Mouse (Mus musculus) adrenal gland, adult (tissue): ENCODE results near the gene Tmem132a.

Experiments used
- DNase-seq, 2 experiments: peaks; one replicate each; pipeline ENCODE4 v3.0.0; 2022 to 2023; ENCODE audit warnings: low spot score in 1 of 2; ENCODE audit not compliant: inconsistent age in 2 of 2

The Tmem132a gene

DNA sequence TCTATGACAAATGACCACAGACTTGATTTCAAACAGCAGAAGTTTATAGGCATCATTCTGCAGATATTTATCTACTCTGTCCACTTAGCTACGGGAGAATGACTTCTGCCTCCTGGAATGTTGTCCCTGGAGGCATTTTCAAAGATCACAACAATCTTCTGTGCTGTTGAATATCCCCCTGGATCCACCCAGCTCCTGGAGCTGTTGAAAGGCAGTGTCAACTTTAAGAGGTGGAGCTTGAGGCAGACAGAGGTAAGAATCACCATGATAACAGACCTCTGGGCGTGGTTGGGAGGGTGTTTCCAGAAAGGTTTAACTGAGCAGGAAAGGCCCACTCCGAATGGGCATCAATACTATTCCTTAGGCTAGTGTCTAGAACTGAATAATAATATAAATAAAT, 34.1 kb downstream of the Tmem132a start:
- DNase-seq, result no peak

DNA sequence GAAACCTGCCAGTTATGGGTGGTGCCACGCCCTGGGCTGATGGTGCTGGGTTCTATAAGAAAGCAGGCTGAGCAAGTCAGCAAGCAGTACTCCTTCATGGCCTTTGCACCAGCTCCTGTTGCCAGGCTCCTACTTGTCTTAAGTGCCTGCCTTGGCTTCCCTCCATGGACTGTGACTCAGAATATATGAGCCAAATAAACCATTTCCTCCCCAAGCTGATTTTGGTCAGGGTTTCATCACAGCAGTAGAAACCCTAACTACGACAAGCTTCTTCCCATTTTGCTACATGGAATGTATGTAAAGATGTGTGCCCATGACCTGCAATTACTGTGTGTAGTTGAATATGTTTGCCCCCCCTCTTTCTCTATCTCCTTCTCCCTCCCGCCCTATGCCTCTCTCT, 36.1 kb downstream of the Tmem132a start:
- no peak for DNase-seq

DNA sequence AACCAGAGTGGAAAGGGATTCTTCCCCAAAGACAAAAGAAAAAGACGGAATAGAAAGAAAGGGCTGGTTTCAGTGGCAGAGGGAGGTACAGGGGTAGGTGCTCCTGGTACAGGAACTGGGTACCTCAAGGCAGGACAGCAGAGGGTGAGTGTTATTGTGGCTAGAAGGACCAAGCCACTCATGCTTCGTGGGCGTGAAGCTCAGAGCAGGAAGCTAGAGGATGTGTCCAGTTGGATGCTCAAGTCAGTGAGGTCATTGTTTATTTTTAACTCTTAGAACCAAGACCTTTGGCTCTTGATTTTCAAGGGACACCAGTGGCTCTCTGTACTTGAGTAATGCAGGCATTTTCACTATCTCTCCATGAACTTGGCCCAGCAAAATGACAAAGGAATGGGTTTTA, 37.7 kb downstream of the Tmem132a start:
- DNase-seq, result no peak

DNA sequence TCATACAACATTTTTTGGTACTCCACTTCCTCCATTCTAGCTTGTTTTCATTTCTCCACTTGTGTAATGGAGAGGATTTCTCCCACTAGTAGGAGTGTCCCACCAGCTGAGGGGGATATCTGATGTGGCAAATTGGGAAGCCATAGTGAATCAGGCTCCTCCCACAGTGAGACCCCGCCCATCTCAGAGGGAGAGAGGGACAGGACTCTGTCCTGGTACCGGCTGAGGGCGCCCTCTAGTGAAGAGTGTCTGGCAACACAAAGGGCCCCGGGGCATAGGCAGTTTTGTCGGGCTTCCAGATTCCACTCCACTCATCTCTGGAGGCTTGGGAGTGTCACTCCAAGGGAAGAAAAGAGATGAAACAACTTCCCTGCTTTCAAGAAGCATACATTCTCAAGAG, 38.3 kb downstream of the Tmem132a start:
- DNase-seq, result peak; percentile 65 to 87

DNA sequence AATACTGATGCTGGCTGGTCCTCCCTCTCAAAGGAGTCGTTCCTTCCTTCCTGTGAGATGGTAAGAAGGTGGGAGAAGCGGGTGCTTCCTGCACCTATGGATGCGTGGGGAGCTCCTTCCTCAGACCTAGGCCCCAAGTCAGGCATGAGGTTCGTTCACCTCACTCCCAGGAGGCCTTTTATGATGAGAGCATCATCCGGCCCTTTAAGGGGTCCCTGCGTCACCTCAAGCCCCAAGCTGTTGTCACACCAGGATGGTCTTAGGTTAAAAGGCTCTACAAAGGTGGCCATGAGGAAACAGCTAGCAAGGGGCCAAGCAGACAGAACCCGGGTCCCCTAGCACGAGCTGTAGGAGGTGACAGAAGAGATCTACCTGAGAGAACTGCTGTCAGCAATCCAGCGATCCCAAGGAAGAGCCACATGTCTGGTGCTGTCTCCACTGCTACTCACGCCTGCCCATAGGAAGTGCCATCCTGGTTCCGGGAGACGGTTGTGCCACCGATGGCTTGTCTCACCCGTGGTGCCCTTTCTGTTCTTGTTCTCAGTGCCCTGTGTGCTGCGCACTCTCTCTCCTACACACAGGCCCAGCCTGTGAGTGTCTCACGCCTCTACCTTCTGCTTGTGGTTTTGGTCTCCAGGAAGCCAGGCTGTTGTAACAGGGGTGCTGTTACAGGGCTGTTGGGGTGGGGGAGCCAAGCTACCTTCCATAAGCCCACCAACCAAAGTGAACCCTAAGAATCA, 40.1 kb downstream of the Tmem132a start, which contains the start of gene Cd6:
TSS of gene Cd6 (minus strand) at position 623 of the 740 bp plus-strand sequence.
- no peak for DNase-seq

DNA sequence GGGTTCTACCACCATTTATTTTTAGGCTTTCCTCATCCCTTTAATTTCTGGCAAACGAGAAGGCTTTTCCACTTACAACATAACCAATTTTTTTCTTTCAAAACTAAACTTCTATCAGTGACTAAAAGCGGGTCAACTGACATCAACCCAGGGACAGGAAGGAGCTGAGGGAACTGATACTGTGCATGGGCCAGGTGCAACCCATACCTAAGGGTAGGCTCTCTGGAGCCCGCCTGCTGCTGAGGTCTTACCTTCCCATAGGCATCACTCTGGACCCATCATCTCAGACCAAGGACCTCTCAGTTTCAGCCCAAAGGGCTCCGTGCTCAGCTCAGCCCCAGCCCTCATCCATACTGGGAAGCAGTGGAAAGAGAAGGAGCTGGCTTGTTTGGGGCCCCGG, 41.4 kb downstream of the Tmem132a start:
- no peak for DNase-seq

DNA sequence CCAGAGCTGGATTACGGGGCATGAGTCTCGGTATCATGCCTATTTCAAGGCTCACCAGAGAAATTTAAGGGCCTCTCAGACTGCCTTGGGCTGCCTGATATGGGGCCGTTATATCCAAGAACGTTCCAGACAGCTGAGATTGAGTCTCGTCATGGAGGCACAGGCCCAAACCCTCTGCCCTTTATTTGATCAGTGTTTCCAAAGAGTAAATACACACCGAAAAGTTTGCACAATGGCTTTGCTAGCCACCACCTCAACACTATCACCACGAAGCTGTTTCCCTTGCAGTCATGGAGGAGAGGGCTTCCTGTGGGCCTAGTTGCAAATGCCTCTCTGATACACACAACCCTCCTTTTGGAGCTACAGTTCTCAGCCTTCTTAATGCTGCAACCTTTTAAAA, 45.7 kb downstream of the Tmem132a start:
- no peak for DNase-seq

DNA sequence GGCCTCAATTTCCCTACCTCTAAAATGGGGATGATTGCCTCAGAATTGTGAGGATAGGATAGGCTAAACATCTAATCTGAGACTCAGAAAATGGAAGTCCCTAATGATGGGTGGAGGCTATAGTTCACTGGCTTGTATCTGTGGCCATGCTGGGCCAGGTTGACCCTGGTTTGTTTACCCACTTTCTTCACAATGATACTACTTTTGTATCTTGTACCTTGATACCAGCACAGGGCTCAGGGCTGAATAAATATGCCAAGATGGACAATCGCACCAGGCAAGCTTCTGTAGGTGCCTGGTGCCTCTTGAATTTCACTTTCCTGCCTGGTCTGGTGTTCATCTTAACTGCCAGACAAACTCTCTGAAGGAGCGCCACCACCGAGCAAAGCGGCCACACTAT, 47.2 kb downstream of the Tmem132a start:
- no peak for DNase-seq

DNA sequence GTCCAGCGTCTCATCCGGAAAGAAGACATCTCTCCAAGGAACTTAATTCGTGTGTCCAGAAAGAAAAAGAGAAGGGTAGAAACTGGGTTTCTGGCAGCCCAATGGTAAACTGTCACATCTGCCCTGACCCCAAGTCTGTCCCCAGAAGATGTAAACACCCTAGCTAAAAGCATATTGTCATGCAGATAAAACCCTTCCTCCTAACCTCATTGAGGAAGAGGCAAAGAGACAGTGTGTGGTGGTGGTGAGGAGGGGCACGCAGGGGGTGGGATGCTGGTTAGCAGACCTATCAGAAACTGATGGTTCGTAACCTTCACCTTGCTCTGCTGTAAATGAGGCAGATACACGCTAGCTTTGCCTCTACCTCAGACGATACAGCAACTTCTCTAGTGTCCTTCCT, 48.4 kb downstream of the Tmem132a start:
- no peak for DNase-seq

DNA sequence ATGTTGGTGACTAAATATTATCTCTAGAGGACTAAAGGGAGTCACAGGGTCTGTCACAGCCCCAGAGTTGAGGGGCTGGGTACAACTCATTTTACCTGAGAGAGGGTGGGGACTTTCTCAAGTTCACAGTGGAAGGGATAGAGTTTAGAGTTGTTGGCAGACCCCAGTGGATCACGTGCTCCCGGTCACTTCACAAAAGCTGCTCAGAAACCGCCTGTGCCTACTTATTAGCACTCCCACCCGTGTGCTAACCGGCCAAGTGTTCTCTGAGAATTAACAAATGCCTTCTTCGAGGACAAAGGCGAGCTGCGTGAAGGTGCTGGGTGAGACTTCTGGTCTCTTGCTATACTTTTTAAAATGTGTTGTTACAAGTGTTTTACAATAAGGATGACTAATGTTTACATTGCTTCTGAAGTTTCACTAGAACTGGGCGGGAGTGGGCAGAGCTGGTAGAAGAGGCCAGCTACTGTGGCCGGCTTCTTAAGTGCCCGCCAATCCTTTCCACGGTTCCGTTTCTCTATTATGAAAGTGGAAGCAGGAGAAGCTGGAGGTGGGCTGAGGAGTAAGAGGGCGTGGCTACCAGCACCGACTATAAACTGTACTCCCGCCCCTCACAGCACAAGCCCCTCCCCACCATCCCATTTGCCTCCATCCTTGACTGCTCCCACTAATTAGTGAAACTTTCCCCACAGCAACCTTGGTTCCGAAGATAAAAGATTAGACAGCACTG, 51.4 kb downstream of the Tmem132a start:
- DNase-seq, result no peak

DNA sequence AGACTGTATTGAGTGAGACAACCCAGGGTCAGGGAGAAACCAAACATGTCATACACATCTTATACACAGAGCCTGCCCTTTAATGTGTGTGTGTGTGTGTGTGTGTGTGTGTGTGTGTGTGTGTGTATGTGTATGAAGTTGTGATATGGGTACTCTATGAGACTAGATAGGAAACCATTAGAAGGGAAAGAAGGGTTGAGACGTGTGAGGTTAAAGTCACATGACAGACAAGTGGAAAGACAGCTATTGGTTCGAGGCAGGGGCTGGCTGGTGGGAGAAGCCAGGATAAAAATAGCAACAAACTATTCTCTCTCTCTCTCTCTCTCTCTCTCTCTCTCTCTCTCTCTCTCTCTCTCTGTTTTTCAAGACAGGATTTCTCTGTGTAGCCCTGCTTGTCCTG, 53.3 kb downstream of the Tmem132a start:
- no peak for DNase-seq

DNA sequence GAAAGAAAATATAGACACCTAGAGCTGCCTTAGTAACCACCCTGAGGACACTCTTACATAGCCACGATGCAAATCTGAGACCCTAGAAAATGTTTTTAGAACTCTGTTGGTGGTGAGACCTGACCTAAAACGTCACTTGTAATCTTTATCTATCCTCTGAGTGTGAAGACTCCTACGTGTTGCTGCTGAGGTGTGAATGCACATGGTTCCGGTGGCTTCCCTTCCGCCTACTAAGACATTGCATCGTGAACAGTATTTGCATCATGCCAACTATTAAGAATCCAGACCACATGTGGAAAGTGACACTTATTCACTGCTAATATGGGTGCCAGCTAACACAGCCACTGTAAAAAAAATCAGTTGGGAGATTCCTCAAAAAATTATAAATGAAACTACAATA, 53.9 kb downstream of the Tmem132a start:
- no peak for DNase-seq

DNA sequence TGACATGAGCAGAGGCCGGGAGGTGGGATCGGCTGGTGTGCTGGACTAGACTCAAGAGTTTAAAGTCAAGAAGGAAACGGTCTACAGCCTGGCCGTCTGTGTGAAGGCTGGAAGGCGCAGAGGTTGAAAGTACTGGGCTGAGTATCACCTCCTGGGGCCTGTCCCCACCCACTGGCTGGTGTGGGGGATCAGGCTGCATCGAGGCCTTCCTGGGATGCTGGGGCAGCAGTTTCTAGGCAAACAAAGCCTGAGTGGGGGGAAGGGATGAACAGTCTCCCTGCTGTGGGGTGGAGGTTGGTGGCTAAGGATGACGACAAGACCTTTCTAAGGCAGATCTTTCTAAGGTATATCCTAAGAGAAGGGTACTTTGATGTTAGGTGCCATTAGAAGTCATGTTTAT, 55.8 kb downstream of the Tmem132a start:
- no peak for DNase-seq

DNA sequence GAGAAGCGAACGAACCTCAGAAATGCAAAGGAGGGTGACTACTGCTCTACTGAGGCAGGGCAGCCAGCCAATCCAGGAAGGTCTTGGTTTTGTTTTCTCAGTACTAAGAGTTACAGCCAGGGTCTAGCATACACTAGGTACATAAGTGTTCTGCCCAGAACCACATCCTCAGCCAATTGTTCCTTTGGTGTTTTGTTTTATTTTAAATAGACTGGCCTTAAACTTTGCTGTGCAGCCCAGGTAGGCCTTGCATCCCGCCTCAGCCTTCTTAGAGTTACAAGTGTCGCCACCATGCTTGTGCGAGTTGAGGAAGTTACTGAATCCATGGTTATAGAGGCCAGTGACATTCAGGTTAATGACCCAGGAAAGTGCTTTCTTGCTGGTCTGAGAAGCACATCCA, 56.7 kb downstream of the Tmem132a start:
- DNase-seq, result no peak

DNA sequence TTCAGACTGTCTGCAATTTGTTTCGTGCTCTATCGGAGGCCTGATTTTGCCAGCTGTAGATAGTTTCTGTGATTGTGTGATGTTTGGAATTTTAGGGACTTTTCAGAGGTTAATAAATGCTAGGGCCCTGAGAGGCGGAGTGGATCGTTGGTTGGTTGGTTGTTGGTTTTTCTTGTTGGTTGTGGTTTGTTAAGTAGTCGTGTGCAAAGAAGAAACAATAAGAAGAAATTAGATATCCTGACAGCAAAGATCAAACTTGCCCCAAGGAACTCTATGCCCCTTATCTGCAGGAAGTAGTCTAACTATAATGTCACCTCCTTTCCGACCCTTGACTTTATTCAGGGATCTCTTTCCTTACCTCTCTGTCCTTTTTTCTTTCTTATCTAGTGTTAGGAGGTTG, 58.3 kb downstream of the Tmem132a start:
- DNase-seq, result no peak

DNA sequence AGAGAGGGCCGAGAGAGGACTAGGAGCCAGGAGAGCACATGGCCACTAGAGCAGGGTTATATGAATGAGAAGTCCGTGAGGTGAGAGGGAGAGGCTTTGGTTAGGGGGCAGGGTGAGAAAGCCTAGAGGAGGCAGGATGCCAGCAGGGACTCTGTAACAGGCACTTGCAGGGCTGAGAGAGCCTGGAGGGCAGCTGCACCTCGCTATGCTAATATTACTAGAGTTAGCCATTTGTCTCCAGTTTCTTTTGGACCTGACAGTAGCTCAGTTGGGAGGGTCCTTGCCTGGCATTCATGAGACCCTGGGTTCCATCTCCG, 59.6 kb downstream of the Tmem132a start:
- DNase-seq, result no peak

DNA sequence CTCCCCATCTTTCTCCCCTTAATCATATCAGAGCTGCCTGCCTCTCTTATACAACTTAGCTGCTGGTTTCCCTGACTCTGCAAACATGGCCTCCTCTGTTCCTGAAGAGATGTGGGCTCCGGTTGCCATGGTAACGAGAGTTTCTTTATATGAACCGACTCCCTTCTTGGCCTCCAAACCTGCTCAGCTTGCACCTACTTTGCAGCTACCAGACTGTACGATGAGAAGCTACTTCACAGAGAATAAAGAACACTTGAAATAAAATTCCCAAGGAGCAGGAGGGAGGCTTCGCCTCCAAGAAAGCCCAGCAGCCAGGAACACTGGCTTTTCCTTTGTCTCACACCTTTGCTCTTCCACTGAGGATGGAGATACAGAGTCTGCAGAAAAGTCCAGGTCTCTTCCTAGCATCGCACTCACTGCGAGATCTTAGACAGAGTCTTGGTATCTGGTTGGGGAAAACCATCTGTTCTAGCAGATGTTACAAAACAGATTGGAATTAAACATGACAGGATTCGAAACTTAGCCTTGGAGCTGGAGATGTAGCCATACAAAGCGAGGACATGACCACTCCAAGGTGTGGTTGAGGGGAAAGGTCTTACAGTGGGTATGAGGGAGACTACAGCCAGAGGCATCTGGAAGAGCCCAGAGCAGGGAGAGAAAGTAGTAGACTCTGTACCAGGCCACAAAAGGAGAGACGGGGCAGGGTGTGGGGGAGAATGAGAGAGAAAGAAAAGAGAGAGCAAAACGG, 60.1 kb downstream of the Tmem132a start:
- no peak for DNase-seq

DNA sequence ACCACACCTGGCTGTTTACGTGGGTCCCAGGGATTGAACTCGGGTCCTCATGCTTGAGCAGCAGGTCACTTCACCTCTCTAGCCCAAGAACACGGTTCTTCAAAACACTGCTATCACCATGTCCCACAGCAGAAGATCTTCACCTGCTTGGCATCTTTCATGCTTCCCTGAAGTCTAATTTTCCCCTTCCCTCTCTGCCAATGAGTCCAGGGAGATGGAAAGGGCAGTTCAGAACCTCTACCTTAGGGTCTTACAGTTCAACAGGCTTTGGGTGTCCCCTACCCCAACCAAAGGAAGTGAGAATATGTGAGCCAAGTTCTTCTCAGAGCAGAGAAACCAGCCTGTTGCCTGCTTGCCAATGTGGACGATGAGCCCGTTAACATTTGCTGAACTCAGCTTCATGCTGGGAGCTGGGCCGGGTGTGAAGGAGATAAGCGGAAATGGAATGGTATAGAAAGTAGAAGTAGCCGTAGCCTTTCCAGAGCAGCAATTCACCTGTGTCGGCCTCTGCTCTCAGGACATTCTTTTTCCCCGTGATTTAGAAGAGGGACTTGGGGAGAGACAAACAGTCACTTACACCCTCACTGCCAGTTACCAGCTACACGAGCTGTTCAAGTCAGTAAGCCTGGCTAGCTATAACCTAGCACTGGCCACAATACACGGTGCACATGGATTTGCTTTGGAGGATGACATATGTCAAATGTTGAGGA, 61.1 kb downstream of the Tmem132a start:
- DNase-seq, result no peak
